Mouse (Mus musculus) brown adipose tissue, adult 24 weeks (tissue): ENCODE results near the gene Ywhag. TPM values are rescaled to one million over a fixed set of nuclear protein-coding genes. Genes with fewer than 3 reads are reported as not detected.

Experiments used
- H3K27ac ChIP-seq: fragments of 200-500 bp; replicated peaks from 2 replicates; pipeline ENCODE4 v1.5.1; 2012; ENCODE audit warnings: low read depth, mild to moderate bottlenecking, low read length
- H3K4me1 ChIP-seq: fragments of 200-500 bp; 2 replicates; pipeline ENCODE4 v1.6.1; 2012; ENCODE audit warnings: low read length, mixed read lengths; ENCODE audit not compliant: control insufficient read depth, insufficient read depth, insufficient read length
- H3K4me3 ChIP-seq: fragments of 200-500 bp; 2 replicates; pipeline ENCODE4 v1.5.1; 2012; ENCODE audit warnings: low read depth, mild to moderate bottlenecking, low read length, moderate library complexity; ENCODE audit not compliant: insufficient read depth
- polyA plus RNA-seq: library from polyadenylated mRNA; stranded (reverse); fragments of >200 nt; gene quantifications from 2 replicates; pipeline ENCODE4 v1.2.4, GENCODE M21; 2012; ENCODE audit not compliant: missing spikeins, insufficient read depth, insufficient read length

Ywhag gene
- polyA plus RNA-seq, 1 experiment: 499 TPM

- Histone ChIP-seq H3K4me1 (peaks cover 12% of the 10 kb centered on the region), H3K4me3 (peak overlapping the region; percentile 51; the same call in 1 of the 2 replicates), H3K27ac (peak overlapping the region; percentile 97)
Observed at GRCm38 (mm10) chr5:135960909-135961635, 26.7 kb upstream of the Ywhag start.

- no peak overlapping the region for H3K4me3 ChIP-seq
- H3K4me1 ChIP-seq: peaks cover 12% of the 10 kb centered on the region
- no peak overlapping the region for H3K27ac ChIP-seq
Observed at GRCm38 (mm10) chr5:135959911-135960310, 25.5 kb upstream of the Ywhag start.

GRCm38 (mm10) chr5:135958367-135958766 lies 24.0 kb upstream of the Ywhag start:
- peak overlapping the region; percentile 98 for H3K27ac ChIP-seq
- H3K4me3 ChIP-seq: peak overlapping the region; percentile 54; the same call in 1 of the 2 replicates
- peaks cover 12% of the 10 kb centered on the region for H3K4me1 ChIP-seq

GRCm38 (mm10) chr5:135957207-135957974 lies 23.0 kb upstream of the Ywhag start:
- H3K4me3 ChIP-seq: peak overlapping the region; percentile 54

GRCm38 (mm10) chr5:135956300-135957206 lies 22.1 kb upstream of the Ywhag start:
- Histone ChIP-seq H3K4me3 (peak overlapping the region; percentile 42), H3K27ac (peak overlapping the region; percentile 95), H3K4me1 (peaks cover 10% of the 10 kb centered on the region)

More at GRCm38 (mm10) chr5:135957207-135957974, 23.0 kb upstream of the Ywhag start:
- H3K4me1 ChIP-seq: peaks cover 12% of the 10 kb centered on the region
- peak overlapping the region; percentile 98 for H3K27ac ChIP-seq

- Histone ChIP-seq H3K27ac (no peak overlapping the region), H3K4me3 (no peak overlapping the region), H3K4me1 (peaks cover 5% of the 10 kb centered on the region)
Observed at GRCm38 (mm10) chr5:135952830-135953229, 18.4 kb upstream of the Ywhag start.

- Histone ChIP-seq H3K4me3 (no peak overlapping the region), H3K4me1 (peaks cover 1% of the 10 kb centered on the region; the same call in 1 of the 2 replicates), H3K27ac (peak overlapping the region; percentile 77)
Observed at GRCm38 (mm10) chr5:135951660-135952059, 17.2 kb upstream of the Ywhag start.

- no peak overlapping the region for H3K4me3 ChIP-seq
- peak overlapping the region; percentile 77 for H3K27ac ChIP-seq
- no peaks in the 10 kb centered on the region for H3K4me1 ChIP-seq
Observed at GRCm38 (mm10) chr5:135950710-135951412, 16.4 kb upstream of the Ywhag start.

- no peaks in the 10 kb centered on the region for H3K4me1 ChIP-seq
- H3K4me3 ChIP-seq: no peak overlapping the region
- H3K27ac ChIP-seq: no peak overlapping the region
Observed at GRCm38 (mm10) chr5:135946621-135947020, 12.2 kb upstream of the Ywhag start.

GRCm38 (mm10) chr5:135945916-135946408 lies 11.5 kb upstream of the Ywhag start:
- Histone ChIP-seq H3K4me3 (no peak overlapping the region), H3K27ac (no peak overlapping the region), H3K4me1 (no peaks in the 10 kb centered on the region)

GRCm38 (mm10) chr5:135942710-135943109 lies 8.3 kb upstream of the Ywhag start:
- Histone ChIP-seq H3K27ac (no peak overlapping the region), H3K4me3 (no peak overlapping the region), H3K4me1 (no peaks in the 10 kb centered on the region)

GRCm38 (mm10) chr5:135940587-135940986 lies 6.2 kb upstream of the Ywhag start:
- Histone ChIP-seq H3K27ac (no peak overlapping the region), H3K4me1 (no peaks in the 10 kb centered on the region; the same call in 1 of the 2 replicates), H3K4me3 (no peak overlapping the region)

GRCm38 (mm10) chr5:135935641-135936190 lies 1.3 kb upstream of the Ywhag start:
- Histone ChIP-seq H3K4me3 (no peak overlapping the region), H3K4me1 (no peaks in the 10 kb centered on the region; the same call in 1 of the 2 replicates), H3K27ac (peak overlapping the region; percentile 87; the same call in 1 of the 2 replicates)

GRCm38 (mm10) chr5:135935176-135935523 lies 734 bp upstream of the Ywhag start:
- Histone ChIP-seq H3K4me3 (peak overlapping the region; percentile 40), H3K4me1 (no peaks in the 10 kb centered on the region; the same call in 1 of the 2 replicates)

More at GRCm38 (mm10) chr5:135935176-135935523, 734 bp upstream of the Ywhag start:
- H3K27ac ChIP-seq: peak overlapping the region; percentile 87
